Mouse (Mus musculus) limb, embryonic 14.5 days (tissue): ENCODE results near the gene Esyt2. TPM values are rescaled to one million over a fixed set of nuclear protein-coding genes. Genes with fewer than 3 reads are reported as not detected.

Experiments used
- ATAC-seq: fragments of 200-750 bp; cut with Nextera tagmentation; 2 replicates; pipeline ENCODE4 v1.8.0; 2017; ENCODE audit warnings: low read depth, moderate number of reproducible peaks, moderate TSS enrichment; ENCODE audit not compliant: low FRiP score
- DNase-seq: peaks from one replicate; pipeline ENCODE4 v3.0.0-alpha.2; 2015; ENCODE audit warnings: low spot score
- H3K27ac ChIP-seq: fragments of 300-500 bp; sonication (generic); replicated peaks from 2 replicates; pipeline ENCODE4 v1.5.1; 2014; ENCODE audit warnings: low read depth, mild to moderate bottlenecking, low read length, moderate library complexity, mixed read lengths
- H3K27me3 ChIP-seq: fragments of 300-500 bp; sonication (generic); 2 replicates; pipeline ENCODE4 v1.6.1; 2014; ENCODE audit warnings: low read length, mixed read lengths; ENCODE audit not compliant: control insufficient read depth, insufficient read depth
- H3K36me3 ChIP-seq: fragments of 300-500 bp; sonication (generic); 2 replicates; pipeline ENCODE4 v1.6.1; 2014; ENCODE audit warnings: mild to moderate bottlenecking, low read length, moderate library complexity, mixed read lengths; ENCODE audit not compliant: control insufficient read depth, insufficient read depth
- H3K4me1 ChIP-seq: fragments of 300-500 bp; sonication (generic); 2 replicates; pipeline ENCODE4 v1.6.1; 2014; ENCODE audit warnings: antibody characterized with exemption, low read length, mixed read lengths; ENCODE audit not compliant: control insufficient read depth, insufficient read depth
- H3K4me2 ChIP-seq: fragments of 300-500 bp; sonication (generic); replicated peaks from 2 replicates; pipeline ENCODE4 v1.6.1; 2014; ENCODE audit warnings: low read depth, mild to moderate bottlenecking, low read length, moderate library complexity; ENCODE audit not compliant: severe bottlenecking
- H3K4me3 ChIP-seq: fragments of 300-500 bp; sonication (generic); replicated peaks from 2 replicates; pipeline ENCODE4 v1.5.1; 2014; ENCODE audit warnings: low read length
- H3K9ac ChIP-seq: fragments of 300-500 bp; sonication (generic); 2 replicates; pipeline ENCODE4 v1.6.1; 2014; ENCODE audit warnings: mild to moderate bottlenecking, low read depth, low read length, moderate library complexity; ENCODE audit not compliant: severe bottlenecking
- H3K9me3 ChIP-seq: fragments of 300-500 bp; sonication (generic); 2 replicates; pipeline ENCODE4 v1.6.1; 2016; ENCODE audit warnings: low read length; ENCODE audit not compliant: control insufficient read depth
- POLR2A ChIP-seq: fragments of 200-500 bp; IDR thresholded peaks from 2 replicates; pipeline ENCODE4 v1.8.0; 2012; ENCODE audit warnings: inconsistent platforms, mild to moderate bottlenecking, moderate library complexity, borderline replicate concordance; ENCODE audit not compliant: insufficient read depth, insufficient read length; ENCODE audit errors: extremely low read depth
- WGBS: fragments of 180-500 bp; shearing (Covaris S2); extraction: QIAGEN DNeasy Blood & Tissue Kit; methylation state at CpG from one replicate; pipeline ENCODE4 v1.1.7; 2014; 5-methylcytosine and 5-hydroxymethylcytosine counted together
- polyA plus RNA-seq, 2 experiments: library from polyadenylated mRNA; depleted of rRNA in 1 of 2; stranded (reverse) in 1 of 2; unstranded in 1 of 2; fragments of >200 nt; fragmentation: Nextera tagmentation in 1 of 2; extraction: Ambion mirVana in 1 of 2; gene quantifications; 2 replicates each; pipeline versions ENCODE4 v1.2.1 to v1.2.3; 2012 to 2014

Gene Esyt2
- polyA plus RNA-seq, 2 experiments: 15.9 to 29.7 TPM

GRCm38 (mm10) chr12:116238370-116238769 is 42.6 kb upstream of the Esyt2 start:
- H3K27me3 ChIP-seq: no peaks in the 10 kb centered on the region
- no peak overlapping the region for H3K4me3 ChIP-seq
- no peaks in the 10 kb centered on the region for H3K4me1 ChIP-seq
- TF ChIP-seq POLR2A: no peak
- no peak overlapping the region for H3K4me2 ChIP-seq
- peaks cover 12% of the 10 kb centered on the region for H3K36me3 ChIP-seq
- DNase-seq: no peak
- H3K9me3 ChIP-seq: no peaks in the 10 kb centered on the region
- no peak for ATAC-seq
- H3K9ac ChIP-seq: no peak overlapping the region
- H3K27ac ChIP-seq: no peak overlapping the region

GRCm38 (mm10) chr12:116238803-116239202 is 42.2 kb upstream of the Esyt2 start:
- H3K4me2 ChIP-seq: no peak overlapping the region
- TF ChIP-seq POLR2A: no peak
- 80% methylated on average over 3 of the region's 3 CpGs for WGBS
- H3K27ac ChIP-seq: no peak overlapping the region
- no peak for ATAC-seq
- no peaks in the 10 kb centered on the region for H3K4me1 ChIP-seq
- H3K4me3 ChIP-seq: no peak overlapping the region
- peaks cover 15% of the 10 kb centered on the region for H3K36me3 ChIP-seq
- no peak overlapping the region for H3K9ac ChIP-seq
- no peak for DNase-seq
- H3K27me3 ChIP-seq: no peaks in the 10 kb centered on the region
- H3K9me3 ChIP-seq: no peaks in the 10 kb centered on the region

- Histone ChIP-seq H3K27ac (no peak overlapping the region), H3K27me3 (no peaks in the 10 kb centered on the region), H3K9ac (no peak overlapping the region), H3K4me1 (no peaks in the 10 kb centered on the region), H3K9me3 (no peaks in the 10 kb centered on the region), H3K36me3 (peaks cover 31% of the 10 kb centered on the region), H3K4me2 (no peak overlapping the region), H3K4me3 (no peak overlapping the region)
- ATAC-seq: no peak
- no peak for DNase-seq
- no peak for TF ChIP-seq POLR2A
- 88% methylated on average over 1 of the region's 1 CpGs for WGBS
Measured at GRCm38 (mm10) chr12:116244601-116245000, 36.4 kb upstream of the Esyt2 start.

GRCm38 (mm10) chr12:116254652-116255051 is 26.3 kb upstream of the Esyt2 start:
- H3K9me3 ChIP-seq: no peaks in the 10 kb centered on the region
- DNase-seq (no peak), ATAC-seq (no peak)
- no peaks in the 10 kb centered on the region for H3K27me3 ChIP-seq
- no peak for TF ChIP-seq POLR2A
- no peak overlapping the region for H3K4me2 ChIP-seq
- no peak overlapping the region for H3K4me3 ChIP-seq
- no peaks in the 10 kb centered on the region for H3K4me1 ChIP-seq
- 64% methylated on average over 8 of the region's 8 CpGs for WGBS
- no peak overlapping the region for H3K27ac ChIP-seq
- H3K9ac ChIP-seq: no peak overlapping the region
- peaks cover 27% of the 10 kb centered on the region for H3K36me3 ChIP-seq

DNA sequence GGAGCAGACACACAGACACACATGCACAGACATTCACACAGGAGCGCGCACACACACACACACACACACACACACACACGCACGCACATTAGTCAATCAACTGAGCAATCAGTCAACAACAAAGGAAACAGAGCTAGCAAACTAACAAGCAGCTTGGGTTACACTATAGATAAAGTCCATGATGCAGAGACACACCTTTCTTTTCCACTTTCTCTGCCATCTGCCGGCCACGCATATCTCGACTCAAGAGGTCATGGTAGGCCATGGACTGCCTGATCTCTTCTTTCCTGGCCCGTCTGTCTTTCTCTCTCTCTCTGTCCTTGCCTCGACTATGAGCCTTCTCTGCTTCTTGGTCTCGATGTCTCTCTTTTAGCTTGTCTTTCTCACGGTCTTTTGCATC is 25.4 kb upstream of the Esyt2 start:
- peaks cover 27% of the 10 kb centered on the region for H3K36me3 ChIP-seq
- no peaks in the 10 kb centered on the region for H3K9me3 ChIP-seq
- no peak overlapping the region for H3K4me2 ChIP-seq
- no peak overlapping the region for H3K27ac ChIP-seq
- TF ChIP-seq POLR2A: no peak
- no peak overlapping the region for H3K9ac ChIP-seq
- no peak for ATAC-seq
- DNase-seq: no peak
- no peaks in the 10 kb centered on the region for H3K27me3 ChIP-seq
- WGBS: 90% methylated on average over 11 of the region's 11 CpGs
- no peak overlapping the region for H3K4me3 ChIP-seq
- H3K4me1 ChIP-seq: no peaks in the 10 kb centered on the region

DNA sequence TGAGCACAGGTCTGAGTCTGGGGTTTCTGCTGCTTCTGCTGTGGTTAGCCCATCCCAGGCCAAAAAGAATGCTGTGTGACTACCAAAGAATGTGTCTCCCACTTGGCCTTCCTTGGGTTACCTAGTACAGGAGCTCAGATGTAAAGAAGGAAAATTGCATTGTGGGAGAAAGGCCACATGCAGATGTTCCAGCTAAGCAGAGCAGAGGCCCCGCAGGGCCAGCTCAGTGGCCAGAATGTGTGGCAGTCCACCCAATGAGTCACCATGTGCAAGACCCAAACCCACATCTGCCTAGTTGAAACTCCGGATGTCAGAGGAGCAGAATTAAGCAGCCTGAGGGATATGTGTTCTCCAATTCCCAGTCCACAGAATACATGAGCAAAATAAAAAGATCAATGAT is 22.7 kb upstream of the Esyt2 start:
- TF ChIP-seq POLR2A: no peak
- Histone ChIP-seq H3K27me3 (no peaks in the 10 kb centered on the region), H3K4me1 (no peaks in the 10 kb centered on the region), H3K4me2 (no peak overlapping the region), H3K9ac (no peak overlapping the region), H3K9me3 (no peaks in the 10 kb centered on the region), H3K36me3 (peaks cover 17% of the 10 kb centered on the region), H3K4me3 (no peak overlapping the region), H3K27ac (no peak overlapping the region)
- WGBS: 72% methylated on average over 2 of the region's 2 CpGs
- ATAC-seq: no peak
- DNase-seq: no peak
